Mouse (Mus musculus): Measurements from ENCODE around the gene Rapgef2. TPM values are rescaled to one million over a fixed set of nuclear protein-coding genes. Genes with fewer than 3 reads are reported as not detected.

Rapgef2 gene
- polyA plus RNA-seq, 2 experiments = 1.2 TPM

DNA sequence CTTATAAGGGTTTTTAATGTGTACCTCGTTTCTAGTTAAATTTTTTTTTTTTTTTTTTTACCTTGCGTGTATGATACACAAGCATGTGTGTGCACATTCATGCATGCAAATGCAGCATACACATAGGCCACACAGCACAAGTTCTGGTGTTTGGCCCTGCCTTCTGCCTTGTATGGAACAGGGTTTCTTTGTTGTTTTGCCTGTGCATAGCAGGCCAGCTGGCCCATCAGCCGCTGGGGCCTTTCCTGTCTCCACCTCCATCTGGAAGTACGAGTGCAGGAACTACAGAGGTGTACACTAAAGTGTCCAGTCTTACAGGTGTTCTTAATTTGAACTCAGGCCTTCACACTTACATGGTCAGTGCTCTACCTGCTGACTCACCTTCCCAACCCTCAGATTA lies 80.3 kb downstream of the Rapgef2 start:
- DNase-seq (ENCODE audit: low read depth in 3 of 3, low spot score in 3 of 3) (no peak), ATAC-seq (ENCODE audit: insufficient read depth) (no peak)
- Histone ChIP-seq H3K4me1 (replicated peaks; ENCODE audit: control insufficient read depth in 2 of 2, insufficient read depth in 2 of 2, low read length in 1 of 2) (peaks cover 0 to 11% of the 10 kb centered on the region in 2 experiments; a peak in 2 of 4 replicates), H3K4me3 (ENCODE audit: insufficient read depth in 1 of 2, low read depth in 2 of 2, low read length in 2 of 2) (no peak overlapping the region), H3K9me3 (ENCODE audit: control insufficient read depth, low read length) (no peaks in the 10 kb centered on the region), H3K27ac (no peak overlapping the region), H3K36me3 (replicated peaks; ENCODE audit: control insufficient read depth, insufficient read depth, low read depth) (no peaks in the 10 kb centered on the region), H3K27me3 (ENCODE audit: control insufficient read depth, insufficient read depth, low read length) (no peaks in the 10 kb centered on the region), H3K4me2 (ENCODE audit: low read depth) (no peak overlapping the region), H3K9ac (replicated peaks) (no peak overlapping the region)
- TF ChIP-seq CTCF (IDR thresholded peaks at IDR 0.05; ENCODE audit: low read depth) (no peak), EP300 (IDR thresholded peaks at IDR 0.05; ENCODE audit: low read depth) (no peak)
- 62% methylated on average over 4 of the region's 4 CpGs for whole genome bisulfite sequencing (ENCODE audit: insufficient replicate concordance)

DNA sequence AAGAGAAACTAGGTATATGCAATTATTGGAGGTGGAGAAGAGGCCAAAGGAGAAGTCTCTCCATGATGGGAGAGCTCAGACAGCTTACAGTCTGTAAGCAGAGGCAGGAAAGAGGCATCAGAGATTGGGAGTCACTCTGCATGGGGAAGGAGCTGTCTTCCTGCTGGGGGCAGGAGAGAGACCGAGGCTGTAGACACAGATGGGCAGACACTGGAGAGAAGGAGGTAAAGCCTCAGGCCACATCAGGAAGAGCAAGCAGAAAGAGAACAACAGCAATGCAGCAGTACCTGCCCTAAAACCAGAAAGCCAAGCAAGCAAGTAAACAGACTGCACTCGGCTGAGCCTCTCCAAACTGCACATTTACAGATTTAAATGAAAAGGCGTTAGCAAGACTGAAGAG lies 81.2 kb downstream of the Rapgef2 start:
- Histone ChIP-seq H3K9me3 (ENCODE audit: control insufficient read depth, low read length) (no peaks in the 10 kb centered on the region), H3K9ac (replicated peaks) (no peak overlapping the region), H3K27me3 (ENCODE audit: control insufficient read depth, insufficient read depth, low read length) (no peaks in the 10 kb centered on the region), H3K36me3 (replicated peaks; ENCODE audit: control insufficient read depth, insufficient read depth, low read depth) (no peaks in the 10 kb centered on the region), H3K27ac (no peak overlapping the region), H3K4me2 (ENCODE audit: low read depth) (no peak overlapping the region), H3K4me3 (ENCODE audit: insufficient read depth in 1 of 2, low read depth in 2 of 2, low read length in 2 of 2) (no peak overlapping the region), H3K4me1 (replicated peaks; ENCODE audit: control insufficient read depth in 2 of 2, insufficient read depth in 2 of 2, low read length in 1 of 2) (peaks cover 0 to 11% of the 10 kb centered on the region in 2 experiments; a peak in 2 of 4 replicates)
- DNase-seq (ENCODE audit: low read depth in 3 of 3, low spot score in 3 of 3) (no peak), ATAC-seq (ENCODE audit: insufficient read depth) (no peak)
- 35% methylated on average over 3 of the region's 3 CpGs for WGBS (ENCODE audit: insufficient replicate concordance)
- TF ChIP-seq CTCF (IDR thresholded peaks at IDR 0.05; ENCODE audit: low read depth) (no peak), EP300 (IDR thresholded peaks at IDR 0.05; ENCODE audit: low read depth) (no peak)

DNA sequence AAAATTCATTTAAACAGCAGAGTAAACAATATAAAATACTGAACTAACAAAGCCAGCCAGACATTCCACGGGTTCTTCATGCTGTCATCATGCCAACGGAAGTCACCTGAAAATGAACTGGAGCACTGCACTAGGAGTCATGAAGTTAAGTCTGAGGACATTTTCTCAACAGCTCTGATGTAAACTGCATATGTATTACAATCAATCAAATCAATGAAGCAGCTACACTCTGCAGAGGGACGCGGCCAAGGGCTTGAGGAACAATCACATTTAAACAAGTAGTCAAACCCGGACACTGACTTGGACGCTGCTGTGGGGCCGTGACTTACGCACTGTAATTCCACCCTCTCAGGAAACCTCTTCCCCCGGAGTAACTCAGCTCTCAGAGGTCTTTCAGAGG lies 82.1 kb downstream of the Rapgef2 start:
- ATAC-seq (ENCODE audit: insufficient read depth) (no peak), DNase-seq (ENCODE audit: low read depth in 3 of 3, low spot score in 3 of 3) (no peak)
- no peak overlapping the region for H3K9ac ChIP-seq (replicated peaks)
- H3K9me3 ChIP-seq (ENCODE audit: control insufficient read depth, low read length) = no peaks in the 10 kb centered on the region
- 71% methylated on average over 9 of the region's 9 CpGs for WGBS (ENCODE audit: insufficient replicate concordance)
- H3K4me3 ChIP-seq (ENCODE audit: insufficient read depth in 1 of 2, low read depth in 2 of 2, low read length in 2 of 2) = no peak overlapping the region
- TF ChIP-seq EP300 (IDR thresholded peaks at IDR 0.05; ENCODE audit: low read depth) = no peak
- TF ChIP-seq CTCF (IDR thresholded peaks at IDR 0.05; ENCODE audit: low read depth) = no peak
- no peak overlapping the region for H3K27ac ChIP-seq
- peaks cover 0 to 9% of the 10 kb centered on the region in 2 experiments; a peak in 2 of 4 replicates for H3K4me1 ChIP-seq (replicated peaks; ENCODE audit: control insufficient read depth in 2 of 2, insufficient read depth in 2 of 2, low read length in 1 of 2)
- no peaks in the 10 kb centered on the region for H3K36me3 ChIP-seq (replicated peaks; ENCODE audit: control insufficient read depth, insufficient read depth, low read depth)
- no peak overlapping the region for H3K4me2 ChIP-seq (ENCODE audit: low read depth)
- no peaks in the 10 kb centered on the region for H3K27me3 ChIP-seq (ENCODE audit: control insufficient read depth, insufficient read depth, low read length)

DNA sequence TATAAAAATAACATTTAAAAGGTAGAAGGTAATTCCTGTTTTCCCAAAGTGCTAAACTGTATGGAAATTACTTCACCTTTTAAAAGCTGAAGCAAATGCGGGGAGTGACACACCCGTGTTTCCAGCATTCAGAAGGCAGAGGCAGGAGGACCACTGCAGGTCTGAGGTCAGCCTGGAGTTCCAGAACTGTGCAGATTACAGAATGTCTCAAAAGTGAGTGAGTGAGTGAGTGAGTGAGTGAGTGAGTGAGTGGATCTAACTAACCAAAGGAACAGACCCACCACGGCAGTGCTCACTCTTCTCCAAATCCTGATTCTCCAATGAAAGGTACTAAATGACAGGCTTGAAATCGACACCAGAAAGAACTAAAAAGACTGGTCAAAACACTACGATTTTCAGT lies 82.5 kb downstream of the Rapgef2 start:
- Histone ChIP-seq H3K27me3 (ENCODE audit: control insufficient read depth, insufficient read depth, low read length) (no peaks in the 10 kb centered on the region), H3K27ac (no peak overlapping the region), H3K4me1 (replicated peaks; ENCODE audit: control insufficient read depth in 2 of 2, insufficient read depth in 2 of 2, low read length in 1 of 2) (peaks cover 0 to 9% of the 10 kb centered on the region in 2 experiments; a peak in 2 of 4 replicates), H3K4me2 (ENCODE audit: low read depth) (no peak overlapping the region), H3K9me3 (ENCODE audit: control insufficient read depth, low read length) (no peaks in the 10 kb centered on the region), H3K4me3 (ENCODE audit: insufficient read depth in 1 of 2, low read depth in 2 of 2, low read length in 2 of 2) (no peak overlapping the region), H3K9ac (replicated peaks) (no peak overlapping the region), H3K36me3 (replicated peaks; ENCODE audit: control insufficient read depth, insufficient read depth, low read depth) (no peaks in the 10 kb centered on the region)
- TF ChIP-seq EP300 (IDR thresholded peaks at IDR 0.05; ENCODE audit: low read depth) = no peak
- TF ChIP-seq CTCF (IDR thresholded peaks at IDR 0.05; ENCODE audit: low read depth) = no peak
- 56% methylated on average over 5 of the region's 5 CpGs for WGBS (ENCODE audit: insufficient replicate concordance)
- DNase-seq (ENCODE audit: low read depth in 3 of 3, low spot score in 3 of 3) = no peak
- no peak for ATAC-seq (ENCODE audit: insufficient read depth)

DNA sequence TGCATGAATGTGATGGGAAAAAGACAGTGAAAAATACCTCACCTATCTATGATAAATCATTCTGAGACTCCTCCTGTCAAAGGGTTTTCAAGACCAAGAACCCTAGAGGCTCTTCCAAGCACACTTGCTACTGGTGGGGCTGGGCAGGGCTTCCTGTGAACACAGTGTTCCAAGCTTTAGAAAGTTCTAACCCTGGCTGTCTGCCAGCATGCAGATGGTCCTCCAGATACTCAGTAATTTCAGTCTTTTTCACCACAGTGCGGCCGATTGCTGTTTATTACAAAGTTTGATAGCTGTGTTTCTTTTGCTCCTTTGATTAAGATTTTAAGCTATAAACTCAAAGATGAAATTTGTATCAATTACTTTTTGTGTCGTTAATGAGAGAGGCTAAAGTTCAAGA lies 83.1 kb downstream of the Rapgef2 start:
- TF ChIP-seq EP300 (IDR thresholded peaks at IDR 0.05; ENCODE audit: low read depth) (no peak), CTCF (IDR thresholded peaks at IDR 0.05; ENCODE audit: low read depth) (no peak)
- no peak for DNase-seq (ENCODE audit: low read depth in 3 of 3, low spot score in 3 of 3)

More for the DNA sequence above, 83.1 kb downstream of the Rapgef2 start:
- Histone ChIP-seq H3K9ac (replicated peaks) (no peak overlapping the region), H3K4me3 (ENCODE audit: insufficient read depth in 1 of 2, low read depth in 2 of 2, low read length in 2 of 2) (no peak overlapping the region), H3K27me3 (ENCODE audit: control insufficient read depth, insufficient read depth, low read length) (no peaks in the 10 kb centered on the region), H3K36me3 (replicated peaks; ENCODE audit: control insufficient read depth, insufficient read depth, low read depth) (no peaks in the 10 kb centered on the region), H3K27ac (no peak overlapping the region), H3K9me3 (ENCODE audit: control insufficient read depth, low read length) (no peaks in the 10 kb centered on the region), H3K4me2 (ENCODE audit: low read depth) (no peak overlapping the region), H3K4me1 (replicated peaks; ENCODE audit: control insufficient read depth in 2 of 2, insufficient read depth in 2 of 2, low read length in 1 of 2) (peaks cover 0 to 9% of the 10 kb centered on the region in 2 experiments; a peak in 2 of 4 replicates)
- 42% methylated on average over 3 of the region's 3 CpGs for WGBS (ENCODE audit: insufficient replicate concordance)
- no peak for ATAC-seq (ENCODE audit: insufficient read depth)

Data from liver, embryonic 14.5 days (tissue).